Mouse (Mus musculus) gastrocnemius, postnatal 36 days (tissue): Measurements from ENCODE around the gene Eif3a. TPM values are rescaled to one million over a fixed set of nuclear protein-coding genes. Genes with fewer than 3 reads are reported as not detected.

ENCODE experiments used
- DNase-seq, 2 experiments: peaks; one replicate each; pipeline ENCODE4 v3.0.0; 2022
- intact Hi-C: fragments of 180-260 bp; cut with DNase I; formaldehyde crosslinking; loops from one replicate; pipeline ENCODE4 v1.15.1; 2025
- microRNA-seq, 2 experiments: library from miRNA; unstranded; fragments of <30 nt; microRNA quantifications; one replicate each; pipeline ENCODE4 v1.2.0; 2021
- total RNA-seq, 2 experiments: library from RNA; stranded (reverse); gene quantifications; 2 replicates each; pipeline ENCODE4 v1.2.3; 2021

The Eif3a gene
- total RNA-seq, 2 experiments from 2014 or later = 72.2 to 83.8 TPM

DNA sequence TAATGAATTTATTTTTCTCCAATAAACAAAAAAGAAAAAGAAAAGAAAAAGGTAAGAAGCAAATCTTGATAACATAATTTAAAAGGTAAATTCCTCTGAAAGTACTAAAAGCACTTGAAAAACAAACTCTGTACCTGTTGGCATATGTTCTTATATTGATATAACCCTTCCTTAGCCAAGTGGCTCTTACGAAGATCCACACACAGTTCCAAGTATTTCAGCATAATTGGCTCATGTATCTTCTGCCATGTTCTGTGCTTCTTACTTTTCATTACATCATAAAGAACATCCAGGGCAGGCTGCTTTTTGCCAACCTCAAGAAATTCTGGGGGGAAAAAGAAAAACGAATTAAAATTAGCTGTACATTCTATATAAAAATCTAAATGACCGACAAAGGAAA is 8.4 kb downstream of the Eif3a start:
- no peak for DNase-seq
- intact Hi-C loops = no loop called here

GRCm38 (mm10) chr19:60773366-60773765 is 17.1 kb downstream of the Eif3a start:
- no peak for DNase-seq
- intact Hi-C loops = loop anchor here (2.0 kb wide), 1 partner anchor 55 kb away; no protein-coding TSS in a partner anchor

DNA sequence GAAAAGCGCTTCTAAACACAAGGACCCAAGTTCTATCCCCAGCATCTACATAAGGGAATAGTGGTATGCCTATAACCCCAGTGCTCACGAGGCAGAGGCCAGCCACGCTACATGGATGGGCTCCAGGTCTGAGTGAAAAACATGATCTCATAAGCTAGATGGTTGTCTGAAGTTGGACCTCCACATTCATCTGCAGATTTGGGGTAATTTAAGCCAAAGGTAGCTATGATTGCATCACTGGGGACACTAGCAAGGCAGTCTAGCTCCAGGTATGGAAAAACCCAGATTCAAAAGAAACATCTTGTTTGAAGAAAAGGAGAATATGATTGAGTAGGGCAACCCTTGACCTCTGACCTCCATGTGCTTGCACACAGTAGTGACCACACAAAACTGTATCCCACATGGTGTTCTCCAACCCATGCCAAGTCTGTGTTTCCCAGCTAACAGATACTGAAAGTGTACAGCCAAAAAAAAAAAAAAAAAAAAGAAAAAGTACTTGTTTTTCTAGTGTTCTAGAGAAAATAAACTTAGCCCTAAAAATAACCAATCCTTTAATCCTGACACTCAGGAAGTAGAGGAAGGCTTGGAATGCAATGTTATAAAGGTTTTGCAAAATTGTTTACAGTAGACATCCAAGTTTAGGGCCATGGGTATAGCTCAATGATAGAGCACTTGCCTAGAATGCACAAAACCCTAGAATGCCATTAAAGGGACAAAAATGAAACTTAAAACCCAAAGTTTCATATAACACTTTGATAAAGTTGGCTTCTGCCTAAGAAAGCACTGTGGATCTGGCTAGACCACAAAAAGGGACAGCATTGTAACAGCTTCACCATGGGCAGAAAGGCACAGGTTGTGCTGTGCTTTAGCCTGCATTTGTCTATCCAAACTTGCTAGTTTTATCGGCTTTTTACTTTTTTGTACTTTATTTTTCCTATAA is 31.3 kb downstream of the Eif3a start:
- no peak for DNase-seq
- intact Hi-C loops = no loop called here

GRCm38 (mm10) chr19:60757099-60757785 is 33.2 kb downstream of the Eif3a start:
- intact Hi-C loops = no loop called here
- no peak for DNase-seq

GRCm38 (mm10) chr19:60756192-60757098 is 34.0 kb downstream of the Eif3a start:
- intact Hi-C loops = no loop called here
- DNase-seq = peak in 1 of 2 experiments; percentile 22

DNA sequence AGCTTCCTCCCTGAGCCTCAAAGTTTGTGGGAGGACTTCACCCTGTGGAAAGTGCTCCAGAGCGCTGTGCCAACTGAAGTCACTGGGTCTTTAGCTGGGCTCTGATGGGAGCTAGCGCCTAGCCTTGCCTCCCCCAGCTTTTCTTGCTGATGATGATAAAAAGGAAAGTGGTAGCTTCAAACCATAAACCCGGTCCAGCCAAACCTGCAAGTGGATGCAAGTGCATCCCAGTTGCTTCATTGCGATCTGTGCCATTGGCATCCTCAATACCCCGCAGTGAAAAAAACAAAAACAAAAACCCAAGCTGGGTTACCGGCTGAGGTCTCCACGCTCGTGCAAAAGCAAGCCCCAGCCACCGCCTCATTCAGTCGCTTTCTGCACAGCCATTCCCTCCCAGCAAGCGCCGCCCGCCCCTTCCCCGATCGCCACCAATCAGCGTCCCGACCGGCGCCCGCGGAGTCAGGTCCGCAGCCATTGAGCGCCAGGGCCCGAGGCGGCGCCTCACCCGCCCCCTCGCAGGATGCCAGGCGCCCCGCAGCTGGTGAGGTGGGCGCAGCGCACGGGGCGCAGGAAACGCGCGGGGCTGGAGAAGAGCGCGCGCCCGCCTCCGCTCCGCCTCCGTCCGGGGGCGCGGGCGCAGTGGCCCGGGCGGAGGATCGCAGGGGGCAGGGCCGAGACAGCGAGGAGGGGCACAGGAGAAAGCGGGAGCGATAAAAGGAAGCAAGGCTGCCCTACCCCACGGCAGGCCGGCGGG is 34.8 kb downstream of the Eif3a start, which contains the start of gene Nanos1:
TSS of gene Nanos1 (plus strand) at position 550 of the 754 bp plus-strand sequence.
- intact Hi-C loops = no loop called here
- DNase-seq = peak; percentile 70 to 78

GRCm38 (mm10) chr19:60747801-60748200 is 42.7 kb downstream of the Eif3a start:
- no peak for DNase-seq
- intact Hi-C loops = no loop called here

DNA sequence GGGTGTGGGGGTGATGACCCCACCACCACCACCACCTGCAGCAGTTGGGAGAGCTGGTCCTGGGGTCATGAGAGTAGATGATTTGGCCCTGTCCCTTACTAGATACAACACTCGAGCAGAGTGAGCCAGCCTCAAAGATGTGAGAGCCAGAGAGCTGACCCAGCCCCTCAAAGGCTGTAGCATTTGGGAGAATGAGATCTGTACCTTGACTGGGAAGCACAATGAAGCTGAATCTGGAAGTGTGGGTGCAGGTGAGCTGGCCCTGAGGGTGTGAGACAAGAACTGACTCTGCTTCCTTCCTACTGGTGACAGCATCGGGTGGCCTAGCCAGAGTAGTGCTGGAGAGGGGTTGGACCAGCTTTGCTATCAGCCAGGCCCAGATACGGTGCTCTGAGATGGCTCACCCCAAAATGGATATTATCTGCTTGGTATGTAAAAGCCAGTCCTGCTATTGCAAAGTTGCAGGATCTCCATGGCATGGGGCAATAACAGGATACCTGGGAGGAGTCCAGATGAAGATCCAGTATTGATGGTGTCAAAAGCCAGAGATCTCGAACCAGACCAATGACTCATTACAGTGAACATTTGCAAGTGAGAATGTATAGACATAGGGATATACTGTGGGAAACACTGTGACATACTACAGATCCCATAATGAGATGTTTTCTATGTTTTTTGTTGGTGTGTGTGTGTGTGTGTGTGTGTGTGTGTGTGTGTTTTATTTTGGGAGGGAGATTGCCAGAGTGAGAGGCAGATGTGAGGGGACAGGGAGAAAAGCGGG is 46.5 kb downstream of the Eif3a start:
- DNase-seq = no peak
- intact Hi-C loops = no loop called here

DNA sequence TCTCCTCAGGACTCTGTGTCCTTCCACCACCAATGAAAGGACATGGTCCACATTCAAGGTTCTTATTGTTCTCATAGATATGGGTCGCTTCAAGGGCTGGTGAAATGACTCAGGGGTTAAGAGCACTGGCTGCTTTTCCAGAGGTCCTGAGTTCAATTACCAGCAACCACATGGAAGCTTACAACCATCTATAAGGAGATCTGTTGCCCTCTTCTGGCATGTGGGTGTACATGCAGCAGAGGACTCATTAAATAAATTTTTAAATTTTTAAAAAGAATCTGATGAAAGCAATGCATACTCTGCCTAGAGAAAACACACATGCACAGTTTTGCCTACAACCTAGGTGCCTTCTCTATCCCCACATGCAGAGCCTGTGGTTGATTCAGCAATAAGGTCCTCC is 49.9 kb downstream of the Eif3a start:
- intact Hi-C loops = no loop called here
- DNase-seq = no peak

DNA sequence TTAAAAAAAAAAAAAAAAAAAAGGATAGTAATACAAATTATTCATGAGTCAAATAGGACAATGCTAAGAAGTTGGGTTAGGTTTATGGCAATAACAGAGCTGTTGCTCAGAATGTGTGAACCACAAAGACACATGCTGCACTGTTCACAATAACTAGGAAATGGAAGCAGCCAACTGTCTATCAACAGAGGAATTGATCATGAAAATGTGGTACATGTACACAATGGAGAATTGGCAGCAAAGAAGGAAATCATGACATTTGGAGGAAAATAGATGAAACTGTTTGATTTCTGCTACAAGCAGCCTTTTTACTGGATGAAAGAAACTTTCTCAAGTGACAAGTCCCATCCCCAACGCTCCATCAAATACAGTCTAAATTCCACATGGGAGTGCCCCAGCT is 58.5 kb downstream of the Eif3a start:
- intact Hi-C loops = no loop called here
- DNase-seq = no peak

DNA sequence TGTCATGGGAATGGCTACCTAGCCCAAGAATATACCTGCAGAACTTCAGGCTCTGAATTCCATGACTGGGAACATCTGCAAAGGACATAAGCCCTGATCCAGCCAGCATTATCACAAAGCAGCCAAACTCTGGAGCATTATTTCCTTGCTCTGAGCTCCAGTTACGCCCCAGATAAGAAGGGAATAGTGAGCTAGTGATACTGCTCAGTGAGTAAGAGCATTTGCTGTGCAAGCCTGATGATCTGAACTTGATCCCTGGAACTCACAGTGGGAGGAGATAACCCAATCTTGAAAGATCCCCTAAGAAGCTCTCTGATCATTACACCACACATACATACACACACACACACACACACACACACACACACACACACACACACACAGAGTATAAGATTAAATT is 59.2 kb downstream of the Eif3a start:
- no peak for DNase-seq
- intact Hi-C loops = no loop called here

DNA sequence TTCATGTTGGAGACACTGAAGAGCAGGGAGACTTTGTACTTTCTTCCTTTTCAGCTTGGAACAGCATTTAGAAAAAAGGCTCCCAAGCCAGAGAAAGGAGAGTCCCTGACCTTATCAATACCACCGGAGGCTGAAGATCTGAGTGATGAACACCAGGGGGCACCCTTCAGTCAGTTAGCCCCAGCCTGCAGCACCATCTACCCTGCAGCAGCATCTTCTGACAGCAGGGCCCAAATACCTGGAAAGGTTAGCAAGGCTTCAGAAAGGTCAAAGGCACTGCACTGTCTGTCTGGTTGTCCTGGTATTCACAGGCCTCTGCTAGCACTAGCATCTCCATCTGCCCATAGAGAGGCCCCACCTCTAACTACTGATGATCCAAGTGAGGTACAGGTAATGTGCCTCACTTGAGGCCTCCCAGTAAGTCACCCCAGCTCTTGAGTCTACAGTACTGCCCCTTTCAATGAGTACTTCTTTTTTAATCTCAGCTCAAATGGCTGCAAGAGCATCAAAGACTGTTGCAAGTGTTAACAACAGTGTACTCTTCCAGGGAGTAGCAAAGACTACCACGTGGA is 60.1 kb downstream of the Eif3a start:
- DNase-seq = no peak
- intact Hi-C loops = no loop called here

DNA sequence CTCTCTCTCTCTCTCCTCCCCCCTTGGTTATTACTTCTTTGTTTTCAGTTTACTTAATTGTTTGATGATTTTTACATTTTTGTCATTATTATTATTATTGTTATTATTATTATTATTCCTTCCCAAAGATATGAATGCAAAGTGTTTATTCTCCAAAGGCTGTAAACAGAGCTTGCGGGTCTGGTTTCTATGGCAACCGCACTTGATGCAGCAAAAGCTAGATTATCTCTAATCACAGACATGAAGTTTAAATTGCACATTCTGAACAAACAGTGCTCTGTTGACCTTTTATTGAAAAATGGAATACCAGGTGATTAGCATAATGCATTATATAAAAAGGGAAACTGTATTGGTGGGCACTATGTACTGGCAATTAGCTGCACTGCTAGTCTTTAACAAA is 74.1 kb downstream of the Eif3a start:
- no peak for DNase-seq
- intact Hi-C loops = no loop called here

- no peak for DNase-seq
- intact Hi-C loops = no loop called here
Measured at GRCm38 (mm10) chr19:60712577-60712976, 77.9 kb downstream of the Eif3a start.

Small RNA genes lying within 50 kb of the gene (microRNA-seq; reads per million reads assigned to microRNA genes)
- 0 reads per million in 2 experiments for gene mmu-mir-3084-1

Other genes starting within 250 kb of the Eif3a start
- 10 to 100 TPM; 31.0 to 31.3 TPM for gene Cacul1, start 209.6 kb downstream of the Eif3a start, total RNA-seq
- gene Nanos1, start 34.7 kb downstream of the Eif3a start, total RNA-seq = under 1 TPM; 0.05 to 0.10 TPM
- 10 to 100 TPM in 1 of 2 experiments, 1 to 10 TPM in 1; 9.5 to 10.4 TPM for gene Fam45a, start 20.9 kb upstream of the Eif3a start, total RNA-seq
- gene Sfxn4, start 70.8 kb upstream of the Eif3a start, total RNA-seq = 1 to 10 TPM; 2.5 to 2.7 TPM
- 100 to 1,000 TPM; 205 to 207 TPM for gene Prdx3, start 83.9 kb upstream of the Eif3a start, total RNA-seq
- gene Grk5, start 99.1 kb upstream of the Eif3a start, total RNA-seq = 1 to 10 TPM; 3.5 to 4.1 TPM